Mouse (Mus musculus) hindbrain, embryonic 13.5 days (tissue): ENCODE results near the gene Nudt15. TPM values are rescaled to one million over a fixed set of nuclear protein-coding genes. Genes with fewer than 3 reads are reported as not detected.
"Not testable (repeated sequence)": the region's sequence is repeated elsewhere in the genome, so short reads cannot be mapped to it uniquely, and the experiment has no call there.

Experiments used
- ATAC-seq: fragments of 200-750 bp; cut with Nextera tagmentation; 2 replicates; pipeline ENCODE4 v1.8.0; 2017; ENCODE audit warnings: moderate TSS enrichment; ENCODE audit not compliant: low FRiP score
- H3K27ac ChIP-seq: fragments of 300-500 bp; sonication (generic); 2 replicates; pipeline ENCODE4 v1.5.1; 2015; ENCODE audit warnings: inconsistent platforms, mild to moderate bottlenecking, moderate library complexity
- H3K27me3 ChIP-seq: fragments of 300-500 bp; sonication (generic); 2 replicates; pipeline ENCODE4 v1.6.1; 2015; ENCODE audit warnings: mild to moderate bottlenecking, inconsistent platforms
- H3K36me3 ChIP-seq: fragments of 300-500 bp; sonication (generic); 2 replicates; pipeline ENCODE4 v1.6.1; 2015; ENCODE audit warnings: mild to moderate bottlenecking, inconsistent platforms
- H3K4me1 ChIP-seq: fragments of 300-500 bp; sonication (generic); replicated peaks from 2 replicates; pipeline ENCODE4 v1.6.1; 2015; ENCODE audit warnings: inconsistent platforms
- H3K4me2 ChIP-seq: fragments of 300-500 bp; sonication (generic); 2 replicates; pipeline ENCODE4 v1.6.1; 2015; ENCODE audit warnings: inconsistent platforms, mild to moderate bottlenecking, moderate library complexity
- H3K4me3 ChIP-seq: fragments of 300-500 bp; sonication (generic); 2 replicates; pipeline ENCODE4 v1.5.1; 2015; ENCODE audit warnings: mild to moderate bottlenecking, inconsistent platforms
- H3K9ac ChIP-seq: fragments of 300-500 bp; sonication (generic); 2 replicates; pipeline ENCODE4 v1.6.1; 2015; ENCODE audit warnings: mild to moderate bottlenecking, inconsistent platforms
- H3K9me3 ChIP-seq: fragments of 300-500 bp; sonication (generic); 2 replicates; pipeline ENCODE4 v1.6.1; 2016; ENCODE audit warnings: inconsistent platforms
- WGBS: fragments of 180-500 bp; shearing (Covaris S2); methylation state at CpG from one replicate; pipeline ENCODE4 v1.1.7; 2015; 5-methylcytosine and 5-hydroxymethylcytosine counted together
- polyA plus RNA-seq: library from polyadenylated mRNA; unstranded; fragments of >200 nt; fragmentation: Nextera tagmentation; extraction: Ambion mirVana; gene quantifications from 2 replicates; pipeline ENCODE4 v1.2.1, GENCODE M21; 2015

Gene Nudt15
- polyA plus RNA-seq = 11.1 and 12.0 TPM in 2 replicates

GRCm38 (mm10) chr14:73548051-73548450, at the start of gene Nudt15:
TSS of gene Nudt15 (minus strand) at chr14:73548242.
- ATAC-seq = no peak
- Histone ChIP-seq H3K36me3 (no peaks in the 10 kb centered on the region), H3K4me3 (no peak within 1 kb of the TSS), H3K9me3 (no peaks in the 10 kb centered on the region), H3K27ac (no peak within 1 kb of the TSS), H3K4me1 (0 out of 2 replicates have a peak, but pooled peaks cover 4% of the 10 kb centered on the region), H3K9ac (no peak within 1 kb of the TSS), H3K27me3 (no peaks in the 10 kb centered on the region; the same call in 1 of the 2 replicates), H3K4me2 (no peak within 1 kb of the TSS)
- WGBS = 92% methylated on average over 3 of the region's 3 CpGs

DNA sequence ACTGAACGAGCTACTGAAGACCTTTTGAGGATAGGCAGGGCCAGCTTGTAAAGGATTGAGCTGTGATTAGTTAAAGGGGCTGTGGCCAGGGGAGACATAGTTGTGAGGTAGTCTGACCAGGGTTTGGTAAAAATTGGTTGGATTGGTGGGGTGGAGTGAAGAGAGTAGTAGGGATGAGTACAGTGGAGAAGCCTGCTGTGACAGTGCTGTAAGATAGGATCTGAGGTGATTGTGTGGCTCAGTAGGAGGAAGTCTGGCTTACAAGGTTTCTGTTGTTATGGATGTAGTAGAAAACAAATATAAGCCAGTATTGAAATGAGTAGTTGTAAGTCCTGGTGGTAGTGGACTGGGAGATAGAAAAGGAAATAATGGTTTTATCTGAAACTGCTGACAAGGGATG, 44.1 kb upstream of the Nudt15 start:
- Histone ChIP-seq H3K27ac (no peak overlapping the region), H3K9ac (no peak overlapping the region), H3K4me1 (no peaks in the 10 kb centered on the region), H3K27me3 (no peaks in the 10 kb centered on the region), H3K9me3 (no peaks in the 10 kb centered on the region), H3K4me2 (no peak overlapping the region), H3K36me3 (peaks cover 63% of the 10 kb centered on the region), H3K4me3 (no peak overlapping the region)
- 86% methylated on average over 1 of the region's 1 CpGs for WGBS
- ATAC-seq = no peak

GRCm38 (mm10) chr14:73588080-73588479, 40.0 kb upstream of the Nudt15 start:
- no peak overlapping the region for H3K27ac ChIP-seq
- H3K27me3 ChIP-seq = no peaks in the 10 kb centered on the region
- peaks cover 44% of the 10 kb centered on the region for H3K36me3 ChIP-seq
- ATAC-seq = no peak
- no peaks in the 10 kb centered on the region for H3K4me1 ChIP-seq
- H3K4me2 ChIP-seq = no peak overlapping the region
- H3K4me3 ChIP-seq = no peak overlapping the region
- no peaks in the 10 kb centered on the region for H3K9me3 ChIP-seq
- 81% methylated on average over 1 of the region's 1 CpGs for WGBS
- no peak overlapping the region for H3K9ac ChIP-seq

GRCm38 (mm10) chr14:73576336-73576735, 28.3 kb upstream of the Nudt15 start:
- Histone ChIP-seq H3K27me3 (no peaks in the 10 kb centered on the region), H3K9ac (no peak overlapping the region), H3K4me3 (no peak overlapping the region), H3K4me2 (no peak overlapping the region), H3K36me3 (peaks cover 47% of the 10 kb centered on the region), H3K4me1 (no peaks in the 10 kb centered on the region), H3K9me3 (no peaks in the 10 kb centered on the region), H3K27ac (no peak overlapping the region)
- no peak for ATAC-seq

DNA sequence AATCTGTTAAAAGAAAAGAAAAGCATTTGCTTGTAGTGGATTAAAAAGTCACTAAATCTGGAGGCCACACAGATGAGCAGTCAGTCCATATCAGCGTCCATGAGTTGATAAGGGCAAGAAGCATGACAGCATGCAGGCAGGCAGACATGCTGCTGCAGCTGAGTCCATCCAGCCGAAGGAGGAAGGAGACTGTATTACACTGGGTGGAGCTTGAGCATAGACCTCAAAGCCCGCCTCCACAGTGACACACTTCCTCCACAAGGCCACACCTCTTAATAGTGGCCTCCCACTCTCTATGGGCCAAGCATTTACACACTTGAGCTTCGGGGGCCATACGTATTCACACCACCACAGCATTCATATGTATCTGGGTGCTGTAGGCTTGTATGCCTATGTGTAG, 26.0 kb upstream of the Nudt15 start:
- Histone ChIP-seq H3K36me3 (peaks cover 43% of the 10 kb centered on the region), H3K9me3 (no peaks in the 10 kb centered on the region), H3K27me3 (no peaks in the 10 kb centered on the region), H3K9ac (no peak overlapping the region), H3K4me3 (no peak overlapping the region), H3K4me1 (no peaks in the 10 kb centered on the region), H3K4me2 (no peak overlapping the region), H3K27ac (no peak overlapping the region)
- WGBS = 94% methylated on average over 5 of the region's 5 CpGs
- ATAC-seq = no peak

GRCm38 (mm10) chr14:73571143-73571542, 23.1 kb upstream of the Nudt15 start:
- Histone ChIP-seq H3K4me3 (no peak overlapping the region), H3K27me3 (no peaks in the 10 kb centered on the region), H3K9me3 (no peaks in the 10 kb centered on the region), H3K27ac (no peak overlapping the region), H3K36me3 (peaks cover 36% of the 10 kb centered on the region), H3K9ac (no peak overlapping the region), H3K4me1 (no peaks in the 10 kb centered on the region), H3K4me2 (no peak overlapping the region)
- 93% methylated on average over 4 of the region's 4 CpGs for WGBS
- no peak for ATAC-seq

- ATAC-seq, H3K27ac ChIP-seq, H3K27me3 ChIP-seq, H3K4me1 ChIP-seq, H3K9me3 ChIP-seq, H3K9ac ChIP-seq, H3K4me2 ChIP-seq, H3K4me3 ChIP-seq: not testable (repeated sequence)
- peaks cover 31% of the 10 kb centered on the region for H3K36me3 ChIP-seq
- WGBS = 95% methylated on average over 4 of the region's 4 CpGs
Measured at GRCm38 (mm10) chr14:73569831-73570230, 21.8 kb upstream of the Nudt15 start.

GRCm38 (mm10) chr14:73553122-73553696, 5.2 kb upstream of the Nudt15 start:
- peak; percentile 69 for ATAC-seq
- WGBS = under 1% methylated on average over 10 of the region's 10 CpGs

GRCm38 (mm10) chr14:73552341-73553121, 4.5 kb upstream of the Nudt15 start:
- ATAC-seq = peak; percentile 96
- Histone ChIP-seq H3K4me3 (peak overlapping the region; percentile 99), H3K27me3 (no peaks in the 10 kb centered on the region; the same call in 1 of the 2 replicates), H3K9me3 (no peaks in the 10 kb centered on the region), H3K4me1 (peaks cover 15% of the 10 kb centered on the region), H3K27ac (peak overlapping the region; percentile 85), H3K9ac (peak overlapping the region; percentile 96), H3K4me2 (peak overlapping the region; percentile 74), H3K36me3 (peaks cover 10% of the 10 kb centered on the region)
- 4% methylated on average over 56 of the region's 61 CpGs for WGBS

More at GRCm38 (mm10) chr14:73553122-73553696, 5.2 kb upstream of the Nudt15 start:
- H3K27me3 ChIP-seq = no peaks in the 10 kb centered on the region
- H3K9ac ChIP-seq = peak overlapping the region; percentile 96
- no peaks in the 10 kb centered on the region for H3K9me3 ChIP-seq
- peaks cover 15% of the 10 kb centered on the region for H3K4me1 ChIP-seq
- H3K36me3 ChIP-seq = peaks cover 10% of the 10 kb centered on the region
- H3K4me2 ChIP-seq = peak overlapping the region; percentile 74
- peak overlapping the region; percentile 85 for H3K27ac ChIP-seq
- H3K4me3 ChIP-seq = peak overlapping the region; percentile 99

GRCm38 (mm10) chr14:73551164-73551563, 3.1 kb upstream of the Nudt15 start:
- H3K27me3 ChIP-seq = no peaks in the 10 kb centered on the region; the same call in 1 of the 2 replicates
- peaks cover 15% of the 10 kb centered on the region for H3K4me1 ChIP-seq
- no peak overlapping the region for H3K9ac ChIP-seq
- H3K27ac ChIP-seq = no peak overlapping the region
- ATAC-seq = no peak
- H3K9me3 ChIP-seq = no peaks in the 10 kb centered on the region
- no peak overlapping the region for H3K4me2 ChIP-seq
- H3K36me3 ChIP-seq = peaks cover 7% of the 10 kb centered on the region
- no peak overlapping the region for H3K4me3 ChIP-seq
- WGBS = 81% methylated on average over 6 of the region's 6 CpGs

DNA sequence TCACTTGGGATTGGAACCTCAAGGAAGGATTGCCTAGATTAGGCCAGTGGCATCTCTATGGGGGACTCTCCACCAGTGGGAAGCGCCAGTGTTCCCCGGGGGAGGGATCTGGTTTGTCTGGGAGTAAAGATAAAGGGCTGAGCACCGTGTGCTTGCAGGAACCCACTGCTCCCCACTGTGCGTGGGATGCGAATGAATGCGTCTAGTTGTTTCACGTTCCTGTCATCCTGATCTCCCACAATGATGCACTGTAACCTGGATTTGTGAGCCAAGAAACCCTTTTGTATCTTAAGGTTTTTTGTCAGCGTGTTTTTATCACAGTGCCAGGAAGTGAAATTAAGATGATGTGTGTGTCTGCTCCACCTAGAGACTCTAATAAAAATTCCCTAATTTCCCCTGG, 2.7 kb upstream of the Nudt15 start:
- H3K27ac ChIP-seq = no peak overlapping the region
- WGBS = 41% methylated on average over 8 of the region's 8 CpGs
- H3K36me3 ChIP-seq = peaks cover 4% of the 10 kb centered on the region; the same call in 1 of the 2 replicates

GRCm38 (mm10) chr14:73550291-73550690, 2.2 kb upstream of the Nudt15 start:
- H3K9me3 ChIP-seq = no peaks in the 10 kb centered on the region
- ATAC-seq = no peak
- H3K27me3 ChIP-seq = no peaks in the 10 kb centered on the region; the same call in 1 of the 2 replicates
- H3K4me2 ChIP-seq = no peak overlapping the region
- H3K27ac ChIP-seq = no peak overlapping the region
- H3K4me1 ChIP-seq = peaks cover 15% of the 10 kb centered on the region
- H3K4me3 ChIP-seq = no peak overlapping the region
- 60% methylated on average over 3 of the region's 3 CpGs for WGBS
- H3K36me3 ChIP-seq = no peaks in the 10 kb centered on the region; the same call in 1 of the 2 replicates
- no peak overlapping the region for H3K9ac ChIP-seq

More for the DNA sequence above, 2.7 kb upstream of the Nudt15 start:
- H3K27me3 ChIP-seq = no peaks in the 10 kb centered on the region; the same call in 1 of the 2 replicates
- H3K4me2 ChIP-seq = no peak overlapping the region
- H3K4me3 ChIP-seq = no peak overlapping the region
- H3K9me3 ChIP-seq = no peaks in the 10 kb centered on the region
- peaks cover 15% of the 10 kb centered on the region for H3K4me1 ChIP-seq
- no peak overlapping the region for H3K9ac ChIP-seq
- ATAC-seq = no peak
